Mouse (Mus musculus) urinary bladder, postnatal 25 days (tissue): ENCODE data around the gene Wscd2.
"Not testable (repeated sequence)": the region's sequence is repeated elsewhere in the genome, so short reads cannot be mapped to it uniquely, and the experiment has no call there.

Source experiments
- DNase-seq: peaks from one replicate; pipeline ENCODE4 v3.0.0; 2022; ENCODE audit warnings: low spot score

Gene Wscd2

DNA sequence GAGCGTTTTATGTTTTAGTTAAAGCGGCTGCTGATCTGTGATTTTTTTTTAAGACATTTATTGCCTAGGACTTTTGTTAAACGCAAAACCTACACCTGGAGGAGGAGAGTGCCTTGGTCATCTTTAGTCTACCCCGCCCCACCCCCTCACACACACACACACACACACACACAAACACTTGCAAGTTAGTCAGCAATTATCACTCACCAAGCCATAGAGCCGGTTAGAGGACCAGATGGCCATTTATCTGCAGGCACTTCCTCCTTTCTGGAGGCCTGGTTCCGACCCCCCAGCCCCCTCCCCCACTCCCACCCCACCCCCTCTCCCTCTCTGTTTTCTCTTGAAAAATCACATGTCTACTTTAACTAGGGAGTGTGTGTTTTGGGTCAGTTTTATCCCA is 94.3 kb downstream of the Wscd2 start:
- DNase-seq, result no peak

DNA sequence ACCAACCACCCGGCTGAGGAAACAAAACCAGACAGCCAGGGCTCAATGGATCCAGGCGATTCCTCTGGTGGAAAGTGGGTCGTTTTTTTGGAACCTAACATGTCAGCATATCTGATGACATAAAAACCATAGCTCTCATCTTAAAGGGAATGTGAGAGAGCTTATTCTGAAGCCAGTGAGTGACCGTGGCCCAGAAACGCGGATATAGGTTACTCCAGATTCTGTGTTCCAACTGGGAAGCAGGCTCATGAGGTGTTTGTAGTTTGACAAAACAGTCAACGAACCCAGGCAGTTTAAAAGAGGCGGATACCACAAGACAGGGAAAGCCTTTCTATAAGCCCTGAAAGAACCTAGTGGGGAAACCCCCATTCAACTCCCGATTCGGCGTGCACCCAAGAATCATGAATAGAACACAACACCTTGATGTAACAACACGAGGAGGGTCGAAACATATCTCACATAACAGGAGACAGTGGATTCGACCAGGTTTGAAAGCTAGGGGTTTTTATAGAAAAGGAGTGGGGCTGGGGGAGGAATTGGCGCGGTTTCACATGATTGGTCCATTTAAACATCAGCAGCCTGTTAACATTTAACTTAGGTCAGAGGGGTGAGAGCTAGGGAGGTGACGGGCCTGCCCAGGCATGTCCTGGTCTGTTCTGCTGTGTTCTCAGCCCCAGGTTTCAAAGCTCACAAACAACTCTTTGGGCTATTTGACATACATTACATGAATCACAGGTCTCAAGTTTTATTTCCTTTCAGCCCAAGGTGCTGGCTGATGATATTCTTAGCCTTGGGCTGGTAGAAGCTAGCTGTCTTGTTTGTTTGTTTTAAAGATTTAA is 95.7 kb downstream of the Wscd2 start:
- not testable (repeated sequence) for DNase-seq

DNA sequence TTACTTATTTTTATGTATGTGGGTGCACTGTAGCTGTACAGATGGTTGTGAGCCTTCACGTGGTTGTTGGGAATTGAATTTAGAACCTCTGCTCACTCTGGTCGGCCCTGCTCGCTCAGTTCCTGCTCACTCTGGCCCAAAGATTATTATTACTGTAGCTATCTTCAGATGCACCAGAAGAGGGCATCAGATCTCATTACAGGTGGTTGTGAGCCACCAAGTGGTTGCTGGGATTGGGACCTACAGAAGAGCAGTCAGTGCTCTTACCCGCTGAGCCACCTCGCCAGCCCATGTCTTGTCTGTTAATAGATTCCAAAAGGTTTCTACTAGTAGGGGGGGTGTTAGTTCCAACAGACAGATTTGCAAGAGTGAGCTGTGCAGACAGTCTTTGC is 96.3 kb downstream of the Wscd2 start:
- not testable (repeated sequence) for DNase-seq

DNA sequence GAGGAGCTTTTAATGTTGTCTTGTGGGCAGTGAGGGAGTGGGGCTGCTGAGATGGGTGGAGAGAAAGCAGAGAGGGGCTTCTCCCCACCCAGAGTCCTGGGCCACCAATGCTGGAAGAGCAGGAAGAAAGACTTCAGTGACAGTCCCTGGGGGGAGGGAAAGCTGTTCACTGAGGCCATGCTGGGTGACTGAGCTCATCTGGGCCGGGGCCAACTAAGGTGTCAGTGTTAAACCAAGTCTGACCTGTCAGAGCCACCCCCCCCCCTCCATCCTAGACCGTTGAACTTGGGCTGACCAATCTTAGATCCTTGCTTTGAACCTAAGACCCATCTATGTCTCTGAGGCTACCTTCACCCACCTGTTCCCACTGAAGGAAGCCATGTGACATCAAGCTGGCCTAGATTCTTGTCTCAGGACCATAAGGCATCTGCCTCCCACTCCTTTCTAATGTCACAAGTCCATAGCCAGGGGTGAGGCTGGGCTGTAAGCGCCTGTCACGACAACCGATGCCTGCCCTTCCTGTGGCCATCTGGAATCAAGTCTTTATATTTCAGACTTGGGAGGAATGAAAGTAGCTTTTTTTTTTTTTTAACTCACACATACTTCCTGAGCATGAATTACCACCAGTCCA is 100.0 kb downstream of the Wscd2 start:
- no peak for DNase-seq

DNA sequence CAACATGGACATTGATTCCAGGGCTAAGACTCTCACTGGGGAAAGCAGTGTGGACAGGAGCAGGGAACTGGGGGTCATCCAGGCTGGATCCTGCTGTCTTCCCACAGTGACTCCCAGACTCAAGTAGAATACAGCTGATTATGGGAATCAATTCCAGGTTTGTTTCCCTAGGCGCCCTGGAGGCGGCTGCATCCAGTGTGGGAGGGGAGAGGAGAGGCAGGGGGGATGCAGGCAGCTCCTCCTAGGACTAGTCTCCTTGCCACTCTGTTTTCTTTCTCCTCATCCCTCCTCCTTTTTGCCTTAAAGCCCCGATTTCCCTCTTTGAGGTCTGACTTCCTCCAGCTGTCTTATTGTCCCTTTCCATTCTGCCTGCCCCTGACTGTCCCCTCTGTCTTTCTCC is 101.0 kb downstream of the Wscd2 start:
- no peak for DNase-seq

DNA sequence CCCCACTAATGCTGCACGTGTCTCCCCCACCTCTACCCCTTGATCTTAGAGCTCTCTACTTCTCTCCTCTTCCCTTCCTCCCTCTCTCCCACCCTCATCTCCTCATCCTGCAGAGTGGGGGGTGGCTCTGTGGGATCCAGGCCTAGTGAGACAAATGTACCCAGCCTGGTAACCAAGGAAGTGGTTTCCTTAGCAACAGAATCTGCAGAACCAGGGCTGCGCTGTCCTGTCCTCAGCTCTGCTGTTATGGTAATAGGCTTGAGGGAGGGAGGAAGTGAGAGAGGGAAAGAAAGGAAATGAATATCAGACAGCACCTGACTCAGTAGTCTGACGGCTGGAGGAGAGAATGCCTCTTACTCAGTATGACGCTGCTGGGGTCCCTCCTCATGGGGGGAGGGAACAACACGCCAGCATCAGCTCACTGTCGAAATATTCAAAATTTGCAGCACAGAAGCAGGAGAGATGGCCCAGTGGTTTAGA is 101.7 kb downstream of the Wscd2 start:
- no peak for DNase-seq

DNA sequence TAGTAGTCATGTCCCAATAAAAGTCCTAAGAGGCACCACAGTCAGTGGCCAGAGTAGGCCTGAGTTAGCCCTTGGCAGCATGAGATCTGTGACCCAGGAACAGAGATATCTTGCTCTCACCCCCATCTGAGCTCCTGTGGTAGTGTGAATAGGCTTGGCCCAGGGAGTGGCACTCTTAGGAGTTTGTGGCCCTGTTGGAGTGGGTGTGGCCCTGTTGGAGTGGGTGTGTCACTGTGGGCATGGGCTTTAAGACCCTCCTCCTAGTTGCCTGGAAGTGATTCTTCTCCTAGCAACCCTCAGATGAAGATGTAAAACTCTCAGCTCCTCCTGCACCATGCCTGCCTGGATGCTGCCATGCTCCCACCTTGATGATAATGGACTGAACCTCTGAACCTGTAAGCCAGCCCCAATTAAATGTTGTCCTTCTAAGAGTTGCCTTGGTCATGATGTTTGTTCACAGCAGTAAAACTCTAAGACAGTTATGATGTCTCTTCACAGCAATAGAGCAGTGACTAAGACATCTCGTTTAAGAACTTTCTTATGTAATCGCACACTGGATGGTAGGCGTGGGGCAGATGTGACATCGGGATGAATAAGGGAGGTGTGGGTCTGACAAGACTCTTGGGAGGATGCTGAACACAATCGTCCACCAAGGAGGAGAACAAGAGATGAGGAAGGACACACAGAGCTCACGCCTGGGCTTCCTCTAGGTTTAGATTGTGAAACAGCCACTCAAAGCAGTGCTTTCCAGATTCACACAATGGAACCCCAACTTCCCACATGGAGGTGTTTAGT is 104.0 kb downstream of the Wscd2 start:
- DNase-seq, result no peak

DNA sequence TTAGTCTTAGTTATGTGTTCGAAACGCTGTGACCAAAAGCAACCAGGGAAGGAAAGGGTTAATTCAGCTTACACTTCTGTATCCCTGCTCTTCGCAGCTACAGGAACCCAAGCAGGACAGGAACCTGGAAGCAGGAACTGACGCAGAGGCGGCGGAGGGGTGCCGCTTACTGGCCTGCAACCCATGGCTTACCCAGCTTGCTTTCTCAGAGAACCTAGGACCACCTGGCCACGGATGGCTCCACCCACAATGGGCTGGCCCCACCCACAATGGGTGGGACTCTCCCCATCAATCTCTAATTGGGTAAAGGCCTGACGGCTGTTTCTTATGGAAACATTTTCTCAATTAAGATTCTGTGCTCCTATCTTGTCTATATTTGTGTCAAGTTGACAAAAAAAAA is 106.1 kb downstream of the Wscd2 start:
- DNase-seq, result no peak

DNA sequence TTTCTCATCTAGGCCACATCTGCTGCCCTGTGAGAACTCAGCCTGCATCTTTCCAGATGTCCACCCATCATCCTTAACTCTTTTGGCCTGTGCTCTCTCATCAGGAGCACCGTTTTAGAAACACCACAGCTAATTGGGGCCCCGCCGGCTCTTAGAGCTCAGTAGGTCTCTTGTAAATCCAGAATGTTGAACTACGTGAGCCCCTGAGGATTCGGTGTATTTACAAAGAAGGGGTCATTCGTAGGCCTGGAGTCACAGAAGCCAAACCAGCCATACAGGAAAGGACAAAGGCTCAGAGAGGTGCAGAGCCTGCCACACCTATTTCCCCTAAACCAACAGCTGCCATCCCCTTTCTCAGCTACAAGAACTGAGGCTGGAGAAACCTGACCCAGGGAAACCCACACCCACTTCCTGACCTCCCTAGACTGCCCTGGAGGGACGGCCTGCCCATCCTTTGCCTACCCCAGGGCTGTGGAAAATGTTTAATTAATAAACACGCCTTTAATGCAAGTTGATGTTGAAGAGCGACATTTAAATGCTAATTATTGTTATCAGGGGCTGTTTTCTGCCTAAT is 106.7 kb downstream of the Wscd2 start:
- no peak for DNase-seq

DNA sequence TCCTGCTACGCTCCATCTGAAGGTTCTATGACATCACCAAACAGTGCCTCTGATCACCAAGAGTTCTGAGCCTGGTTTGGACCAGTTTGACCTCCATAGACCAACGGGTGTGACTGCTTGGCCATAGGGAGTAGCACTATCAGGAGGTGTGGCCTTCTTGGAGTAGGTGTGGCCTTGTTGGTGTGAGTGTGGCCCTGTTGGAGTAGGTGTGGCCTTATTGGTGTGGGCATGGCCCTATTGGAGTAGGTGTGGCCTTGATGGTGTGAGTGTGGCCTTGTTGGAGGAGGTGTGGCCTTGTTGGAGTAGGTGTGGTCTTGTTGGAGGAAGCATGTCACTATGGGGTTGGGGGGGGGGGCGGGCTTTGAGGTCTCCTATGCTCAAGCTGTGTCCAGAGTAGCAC is 110.0 kb downstream of the Wscd2 start:
- DNase-seq, result no peak

DNA sequence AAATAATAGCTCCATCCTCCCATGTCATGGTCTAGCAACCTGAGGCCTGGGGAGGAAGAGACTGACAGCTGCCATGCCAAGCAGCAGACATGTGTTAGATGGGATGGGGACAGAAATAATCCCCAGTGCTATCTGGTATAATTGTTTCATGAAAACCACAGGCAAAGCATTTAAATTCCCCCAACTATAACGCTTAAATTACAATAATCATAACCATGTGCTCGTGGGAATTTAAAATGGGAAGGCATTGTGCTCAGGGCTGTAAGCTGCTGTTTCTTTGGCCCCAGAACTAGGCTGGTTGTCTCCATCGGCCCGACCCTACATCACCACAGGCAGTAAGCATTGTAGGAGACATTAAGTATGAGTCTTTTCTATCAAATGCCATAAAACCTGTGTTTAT is 110.7 kb downstream of the Wscd2 start:
- no peak for DNase-seq

DNA sequence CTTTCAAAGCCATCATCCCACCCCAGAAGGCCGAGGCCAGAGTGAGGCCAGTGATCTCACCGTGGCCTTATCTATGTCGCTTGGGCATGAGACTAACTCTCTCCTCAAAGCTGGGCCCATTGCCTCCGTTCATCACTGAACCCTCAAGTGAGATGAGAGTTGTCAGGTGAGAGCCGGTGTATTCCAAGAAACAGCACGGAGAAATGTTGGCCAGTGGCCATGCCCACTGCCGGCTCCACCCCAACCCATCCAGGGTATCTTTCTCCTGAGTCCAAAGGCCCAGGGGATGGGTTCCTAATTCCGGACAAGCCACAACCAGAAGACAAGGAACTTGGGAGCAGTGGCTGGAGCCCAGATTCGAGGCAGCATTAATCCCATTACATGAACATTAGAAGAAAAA is 113.3 kb downstream of the Wscd2 start:
- DNase-seq, result no peak

DNA sequence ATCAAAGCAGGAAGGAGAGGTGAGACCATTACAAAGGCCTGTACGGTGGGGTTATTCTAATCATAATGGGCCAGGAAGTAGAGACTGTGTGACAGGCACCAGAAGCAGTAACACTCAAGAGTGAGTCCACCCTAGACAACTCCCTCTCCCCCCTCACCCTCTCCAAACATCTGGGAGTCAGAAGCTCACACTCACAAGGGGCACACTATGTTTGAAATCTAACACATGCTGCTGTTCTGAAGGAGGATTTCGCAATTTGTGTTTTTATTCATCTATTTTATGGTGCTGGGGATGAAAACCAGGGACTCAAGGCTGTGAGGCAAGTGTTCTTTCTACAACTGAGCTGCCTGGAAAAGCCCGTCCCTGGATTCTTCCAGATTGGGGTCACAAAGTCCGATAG is 114.6 kb downstream of the Wscd2 start:
- DNase-seq, result no peak

DNA sequence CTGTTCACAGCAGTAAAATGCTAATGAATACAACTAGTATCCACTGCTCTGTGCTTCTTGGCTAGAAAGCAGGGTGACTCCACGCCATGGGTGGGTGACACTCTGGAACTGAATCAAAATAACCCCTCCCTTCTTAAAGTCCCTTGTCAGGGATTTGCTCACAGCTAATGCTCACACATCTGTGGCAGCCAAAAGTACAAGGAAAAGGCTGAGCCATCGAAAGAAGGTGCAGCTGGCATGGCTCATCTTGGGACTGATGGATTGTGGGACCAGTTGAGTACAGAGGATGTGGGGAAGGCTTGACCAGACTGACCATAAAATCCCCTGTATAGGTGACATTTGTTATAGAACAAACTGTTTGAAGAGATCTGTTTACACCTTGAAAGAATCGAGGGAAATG is 116.0 kb downstream of the Wscd2 start:
- DNase-seq, result no peak

DNA sequence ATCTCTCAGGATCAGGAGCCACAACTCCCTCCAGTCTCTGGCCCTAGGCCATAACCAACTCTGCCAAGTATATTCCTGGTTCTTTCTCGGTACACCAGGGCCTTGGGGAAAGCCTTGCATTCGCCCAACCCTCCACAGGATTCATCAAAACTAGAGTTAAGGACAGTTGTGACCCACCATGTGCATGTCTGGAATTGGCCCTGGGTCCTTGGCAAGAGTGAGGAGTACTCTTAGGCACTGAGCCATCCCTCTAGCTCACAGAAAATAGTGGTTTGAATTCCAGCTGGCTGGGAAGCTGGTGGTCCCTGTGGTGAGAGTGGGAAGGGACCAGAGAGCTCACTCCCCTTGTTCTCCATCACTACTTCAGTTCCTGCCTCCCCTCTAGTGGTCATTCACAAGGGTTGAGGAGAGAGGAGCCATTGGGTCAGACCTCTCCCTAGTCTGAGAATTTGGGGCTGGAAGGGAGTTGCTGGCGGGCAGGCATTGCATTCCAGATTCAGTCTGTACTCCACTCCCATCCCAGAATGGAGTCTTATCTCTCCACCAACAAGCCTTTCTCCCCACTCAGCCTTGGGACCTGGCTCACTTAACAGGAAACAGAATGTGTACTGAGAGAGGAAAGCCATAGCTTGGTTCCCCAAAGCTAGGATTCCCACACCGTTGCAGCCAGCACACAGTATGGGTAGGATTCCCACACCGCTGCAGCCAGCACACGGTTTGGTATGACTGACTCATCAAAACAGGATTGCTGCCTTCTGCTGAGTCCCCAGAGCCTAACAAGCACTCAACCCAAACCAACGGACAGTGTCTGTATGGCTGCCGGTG is 117.0 kb downstream of the Wscd2 start:
- no peak for DNase-seq

DNA sequence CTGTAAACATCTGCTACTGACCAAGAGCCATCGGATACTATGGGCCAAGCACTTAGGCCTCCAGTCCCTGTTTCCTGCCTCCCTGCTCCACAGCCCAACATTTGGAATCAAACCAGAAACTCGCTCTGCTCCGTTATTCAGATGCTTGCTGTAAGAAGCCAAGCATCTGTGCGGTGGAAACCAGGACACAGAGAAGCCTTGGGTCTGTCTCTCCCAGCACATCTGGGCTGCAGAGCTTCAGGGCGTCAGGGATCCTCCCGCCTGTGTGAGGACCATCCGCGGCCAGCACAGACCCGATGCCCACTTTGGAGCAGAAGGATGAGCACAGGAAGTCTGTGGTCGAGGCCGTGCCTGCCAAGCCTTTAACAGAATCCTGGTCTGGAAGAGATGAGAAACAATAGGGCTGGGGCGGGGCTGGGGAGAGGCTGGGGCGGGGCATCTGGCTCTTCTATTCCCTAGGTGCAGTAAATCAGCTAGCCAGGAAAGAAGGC is 117.9 kb downstream of the Wscd2 start:
- DNase-seq, result no peak

DNA sequence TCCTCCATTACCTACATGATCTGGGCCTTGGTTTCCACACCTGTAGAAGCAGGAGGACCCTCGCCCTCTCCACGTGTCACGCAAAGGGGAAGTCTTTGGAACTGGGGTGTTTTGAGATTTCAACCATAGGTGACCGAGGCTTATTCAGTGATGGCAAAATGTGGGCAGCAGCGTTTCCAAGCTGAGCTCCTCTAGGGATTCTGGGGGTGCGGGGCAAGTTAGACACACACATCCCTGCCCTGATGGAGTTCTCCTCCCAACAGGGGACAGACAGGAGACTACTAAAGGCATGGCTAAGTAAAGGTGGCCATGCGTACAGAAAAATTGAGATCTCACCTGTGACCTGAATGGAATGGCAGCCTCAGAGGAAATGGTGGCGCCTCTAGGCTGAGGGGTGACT is 118.4 kb downstream of the Wscd2 start:
- DNase-seq, result no peak

DNA sequence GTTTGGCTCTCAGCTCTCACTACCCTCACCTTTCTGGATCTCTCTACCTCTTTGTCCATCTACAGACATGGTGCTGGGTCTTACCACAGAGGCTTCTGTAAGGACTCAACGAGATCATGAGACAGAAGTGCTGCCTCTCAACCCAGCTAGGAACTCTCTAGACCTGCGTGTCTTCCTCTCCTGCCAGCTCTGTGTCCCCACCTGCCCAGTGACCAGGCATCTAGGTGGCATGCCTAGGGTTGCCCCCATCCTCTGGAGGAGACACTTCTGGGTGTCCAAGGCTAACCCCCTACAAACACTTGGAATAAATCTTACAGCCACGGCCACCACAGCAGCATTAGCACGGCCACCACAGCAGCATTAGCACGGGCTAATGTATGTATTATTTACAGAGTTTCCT is 119.8 kb downstream of the Wscd2 start:
- no peak for DNase-seq

DNA sequence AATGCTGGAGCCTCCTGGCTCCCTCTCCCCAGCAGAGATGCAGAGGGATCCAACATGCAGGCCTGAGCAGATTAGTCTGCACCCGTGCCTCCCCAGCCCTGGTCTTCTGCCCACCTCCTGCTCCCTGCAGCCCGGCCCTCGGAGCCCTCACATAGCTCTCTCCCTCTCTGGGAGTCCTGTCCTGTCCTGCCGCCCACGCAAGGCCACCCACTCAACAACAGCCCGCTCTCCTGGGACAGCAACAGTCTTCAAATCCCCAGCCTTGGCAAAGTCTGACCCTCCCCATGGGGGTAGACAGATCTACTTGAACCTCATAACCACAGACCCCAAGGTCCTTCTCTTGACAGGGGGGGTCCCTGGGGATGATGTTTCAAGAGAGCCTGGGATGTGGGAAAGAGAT is 120.4 kb downstream of the Wscd2 start:
- no peak for DNase-seq

DNA sequence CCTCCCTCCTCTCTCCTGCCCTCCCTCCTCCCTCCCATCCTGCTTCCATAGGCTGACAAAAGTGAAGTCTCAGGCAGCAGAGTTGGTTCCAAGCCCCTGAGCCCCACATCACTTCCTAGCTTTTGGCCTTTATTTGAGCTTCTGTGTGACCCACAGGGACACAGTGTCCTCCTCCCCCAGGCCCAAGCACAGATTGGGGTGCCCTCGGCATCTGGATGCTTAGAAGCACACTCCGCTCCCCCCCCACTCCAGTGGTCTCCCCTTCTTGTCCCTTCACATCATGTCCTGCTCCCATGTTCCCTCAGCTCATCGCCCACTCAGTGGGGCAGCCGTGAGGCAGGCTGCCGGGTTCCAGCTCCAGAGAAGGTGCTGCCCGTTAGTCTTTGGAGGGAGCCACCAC is 121.0 kb downstream of the Wscd2 start:
- DNase-seq, result no peak

DNA sequence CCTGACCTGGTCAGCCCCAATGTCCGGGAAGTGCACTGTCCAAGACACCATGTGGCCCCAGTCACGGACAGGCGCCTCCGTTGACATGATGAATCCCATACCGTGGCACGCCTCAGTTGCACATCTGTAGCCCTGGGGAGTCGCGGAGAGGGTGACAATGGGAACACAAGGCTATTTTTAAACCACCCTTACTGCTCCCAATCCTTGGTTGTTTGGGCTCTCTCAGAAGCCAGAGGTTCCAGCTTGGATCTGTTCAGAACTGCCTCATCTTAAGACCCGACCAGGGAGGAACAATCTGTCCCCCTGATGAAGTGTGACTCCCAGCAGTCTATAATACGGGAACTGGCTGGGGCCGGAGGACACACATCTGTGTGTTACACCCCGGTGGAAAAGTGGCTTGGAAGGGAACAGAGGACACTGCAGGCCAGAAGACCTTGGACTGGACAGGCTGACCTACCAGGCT is 121.7 kb downstream of the Wscd2 start:
- no peak for DNase-seq
